Mouse (Mus musculus) frontal cortex, postnatal 25 days (tissue): ENCODE measurements around the gene Naa11.

Experiments
- DNase-seq, 2 experiments: peaks; one replicate each; pipeline ENCODE4 v3.0.0; 2022; ENCODE audit warnings: low spot score in 2 of 2

Gene Naa11

DNA sequence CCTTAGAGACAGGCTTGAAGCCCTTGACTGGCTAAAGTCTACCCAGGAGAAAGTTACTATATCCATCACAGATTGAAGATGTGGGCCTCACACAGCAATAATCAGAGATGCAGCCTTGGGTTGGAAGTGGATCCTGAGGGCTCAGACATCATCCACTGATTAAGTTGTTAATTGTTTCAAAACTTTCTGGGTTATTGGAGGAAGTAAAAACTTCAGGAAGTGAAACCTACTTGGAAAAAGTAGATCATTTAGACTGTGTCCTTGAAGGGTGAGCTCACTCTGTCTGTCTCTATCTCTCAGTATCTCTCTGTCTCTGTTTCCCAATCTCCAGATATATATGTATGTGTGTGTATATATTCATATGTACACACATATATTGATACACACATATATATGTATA lies 47.0 kb downstream of the Naa11 start:
- DNase-seq = no peak

DNA sequence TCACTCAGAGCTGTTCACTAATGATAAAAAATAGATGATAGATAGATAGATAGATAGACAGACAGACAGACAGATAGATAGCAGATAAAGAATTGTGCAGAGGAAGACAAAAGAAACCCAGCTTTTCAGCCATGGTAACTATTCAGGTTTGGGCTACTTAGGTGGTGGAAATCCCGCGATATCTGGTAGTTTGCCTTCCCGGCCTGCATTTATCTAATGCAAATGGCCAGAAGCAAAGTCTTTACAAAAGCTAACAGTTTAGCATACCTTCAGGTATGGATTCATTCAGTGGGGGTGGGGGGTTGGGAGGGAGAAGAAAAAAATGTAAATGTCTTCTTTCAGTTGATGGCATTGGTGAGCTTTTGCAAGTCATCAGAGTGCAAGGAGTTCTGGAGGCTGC lies 48.0 kb downstream of the Naa11 start:
- no peak for DNase-seq

DNA sequence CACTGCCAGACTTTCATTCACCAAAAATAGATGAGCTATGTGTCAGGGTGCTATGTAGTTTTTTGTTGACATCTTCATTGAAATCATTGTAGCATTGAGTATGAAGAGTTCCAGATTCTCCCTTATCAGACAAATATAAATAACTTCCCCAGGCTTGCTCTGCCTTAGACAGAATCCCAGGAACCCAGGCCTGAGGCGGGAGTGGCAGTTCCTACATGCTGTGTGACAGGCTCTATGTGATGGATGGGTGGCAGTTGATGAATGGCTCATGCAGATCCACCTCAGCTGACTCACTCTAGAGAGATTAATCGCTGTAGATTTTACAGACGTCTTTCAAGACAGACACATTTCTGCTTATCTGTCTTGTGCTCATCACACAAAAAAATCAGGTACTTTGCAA lies 57.4 kb downstream of the Naa11 start:
- DNase-seq = no peak
